Mouse (Mus musculus): ENCODE results near the gene Fcho1.

Gene Fcho1

DNA sequence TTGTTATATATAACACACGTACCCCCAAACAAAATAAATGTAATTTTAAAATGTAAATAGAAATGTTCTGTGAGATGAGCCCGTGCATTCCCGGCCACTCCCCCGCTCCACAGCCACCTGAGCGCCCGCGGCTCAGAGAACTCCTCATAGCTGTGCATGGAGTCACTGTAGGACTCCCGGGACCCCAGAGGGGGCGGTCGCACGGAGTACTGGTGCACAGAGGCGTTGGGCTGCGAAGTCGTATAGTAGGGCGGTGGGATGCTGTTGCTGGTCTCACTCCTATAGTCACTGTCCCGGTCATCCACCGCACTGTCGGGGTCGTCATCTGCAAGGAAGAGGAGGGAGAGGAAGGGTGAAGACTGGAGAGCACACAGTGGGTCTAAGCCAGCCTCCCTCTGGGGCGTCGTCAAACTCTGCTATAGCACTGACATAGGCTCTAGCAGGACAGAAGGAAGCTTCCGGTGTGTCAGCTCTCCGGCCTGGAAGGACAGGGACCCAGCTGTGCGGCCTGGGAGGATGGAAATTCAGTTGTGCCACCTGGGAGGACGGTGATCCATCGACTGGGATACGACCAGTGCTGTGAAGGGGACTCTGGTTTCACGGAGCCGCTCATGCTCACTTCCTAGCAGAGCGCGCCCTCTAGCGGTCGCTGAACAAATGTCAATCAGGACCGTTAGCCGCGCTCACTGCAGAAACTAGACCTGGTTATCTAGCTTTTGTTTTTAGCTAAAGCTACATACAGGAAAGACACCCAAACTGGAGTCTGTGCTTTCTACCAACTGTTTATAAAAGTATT, 65.0 kb downstream of the Fcho1 start:
- peak; percentile 59 to 86 for DNase-seq (ENCODE audit: low spot score in 2 of 2)

DNA sequence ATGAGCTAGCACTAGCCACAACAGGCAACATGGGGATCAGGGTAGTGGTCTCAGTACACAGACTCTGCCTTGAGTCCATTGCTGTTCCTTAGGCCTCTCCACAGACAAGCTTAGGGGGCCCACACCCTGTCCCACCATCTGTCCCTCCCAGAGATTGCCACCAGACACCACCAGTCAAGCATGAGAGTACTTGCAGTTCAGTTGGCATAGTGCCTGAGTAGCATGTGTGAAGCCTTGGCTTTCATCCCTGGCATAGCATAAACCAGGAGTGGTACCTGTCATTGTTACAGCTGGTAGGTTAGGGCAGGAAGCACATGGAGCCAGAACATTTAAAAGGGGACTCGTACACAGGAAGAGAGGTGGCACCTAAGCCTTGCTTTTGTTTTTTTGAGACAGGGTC, 65.8 kb downstream of the Fcho1 start:
- DNase-seq (ENCODE audit: low spot score in 2 of 2) = no peak

DNA sequence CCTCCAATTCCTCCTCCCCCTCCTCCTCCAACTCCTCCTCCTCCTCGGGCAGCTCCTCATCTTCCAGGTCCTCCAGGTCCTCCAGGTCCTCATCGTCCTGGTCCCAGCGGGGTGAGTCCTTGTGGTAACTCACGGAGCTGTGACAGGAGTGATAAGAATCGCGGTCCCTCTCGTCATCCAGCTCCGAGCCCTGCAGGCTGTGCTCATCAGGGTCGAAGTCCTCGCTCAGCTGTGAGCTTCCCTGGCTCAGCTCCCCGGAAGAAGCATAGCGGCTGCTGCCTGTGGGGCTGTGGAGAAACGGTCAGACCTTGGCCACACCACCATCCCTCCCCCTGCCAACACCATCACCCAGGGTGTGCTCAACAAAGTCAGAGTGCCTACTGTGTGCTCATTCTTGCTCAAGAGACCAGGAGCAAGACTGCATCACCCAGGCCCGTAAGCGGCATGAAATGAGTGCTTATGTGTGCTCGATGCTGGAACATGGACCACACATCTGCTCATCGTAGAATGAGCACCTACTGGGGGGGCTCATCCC, 66.9 kb downstream of the Fcho1 start:
- DNase-seq (ENCODE audit: low spot score in 2 of 2) = no peak
